Mouse (Mus musculus) small intestine, adult 2 months (tissue): ENCODE measurements around the gene Dph3. TPM values are rescaled to one million over a fixed set of nuclear protein-coding genes. Genes with fewer than 3 reads are reported as not detected.
"Not testable (repeated sequence)": the region's sequence is repeated elsewhere in the genome, so short reads cannot be mapped to it uniquely, and the experiment has no call there.

Experiments used
- H3K27ac ChIP-seq: fragments of 200-500 bp; 2 replicates; pipeline ENCODE4 v1.5.1; 2012; ENCODE audit warnings: low read depth, low read length, control low read depth, inconsistent platforms; ENCODE audit not compliant: insufficient read depth
- H3K27me3 ChIP-seq: fragments of 200-500 bp; 2 replicates; pipeline ENCODE4 v1.6.1; 2012; ENCODE audit warnings: mild to moderate bottlenecking, moderate library complexity, low read length, inconsistent platforms; ENCODE audit not compliant: control insufficient read depth, insufficient read depth
- H3K36me3 ChIP-seq: fragments of 200-500 bp; 2 replicates; pipeline ENCODE4 v1.6.1; 2012; ENCODE audit warnings: mild to moderate bottlenecking, low read length, control low read depth, inconsistent platforms; ENCODE audit not compliant: control insufficient read depth, insufficient read depth
- H3K4me1 ChIP-seq: fragments of 200-500 bp; 2 replicates; pipeline ENCODE4 v1.6.1; 2012; ENCODE audit warnings: low read length, inconsistent platforms, mixed read lengths; ENCODE audit not compliant: control insufficient read depth, insufficient read depth, insufficient read length
- H3K4me3 ChIP-seq: fragments of 200-500 bp; 2 replicates; pipeline ENCODE4 v1.5.1; 2012; ENCODE audit warnings: low read depth, mild to moderate bottlenecking, control low read depth, inconsistent platforms, low read length, moderate library complexity
- CTCF ChIP-seq: fragments of 200-500 bp; IDR thresholded peaks from 2 replicates; pipeline ENCODE4 v1.5.1; 2012; ENCODE audit warnings: low read depth, mild to moderate bottlenecking, control low read depth, inconsistent platforms, low read length, moderate library complexity, mixed read lengths; ENCODE audit not compliant: insufficient replicate concordance, insufficient read length; ENCODE audit errors: extremely low read depth
- POLR2A ChIP-seq: fragments of 200-500 bp; IDR thresholded peaks from 2 replicates; pipeline ENCODE4 v1.6.1; 2012; ENCODE audit warnings: low read depth, mild to moderate bottlenecking, control low read depth, inconsistent platforms, low read length, moderate library complexity
- WGBS: fragments of 180-500 bp; shearing (Covaris S2); methylation state at CpG from one replicate; pipeline ENCODE4 v1.1.7; 2018; 5-methylcytosine and 5-hydroxymethylcytosine counted together
- polyA plus RNA-seq: library from polyadenylated mRNA; depleted of rRNA; stranded (reverse); fragments of >200 nt; gene quantifications from 2 replicates; pipeline ENCODE4 v1.2.3, GENCODE M21; 2012

The Dph3 gene
- polyA plus RNA-seq, 1 experiment = 7.7 TPM

- WGBS = 75% methylated on average over 11 of the region's 11 CpGs
- Histone ChIP-seq H3K36me3 (no peaks in the 10 kb centered on the region), H3K27ac (no peak overlapping the region), H3K27me3 (no peaks in the 10 kb centered on the region), H3K4me3 (no peak overlapping the region), H3K4me1 (no peaks in the 10 kb centered on the region)
- no peak for TF ChIP-seq POLR2A
These were observed 35.7 kb upstream of the Dph3 start for GRCm38 (mm10) chr14:32120940-32121919.

- WGBS = 86% methylated on average over 10 of the region's 10 CpGs
- not testable (repeated sequence) for H3K27me3 ChIP-seq, H3K36me3 ChIP-seq, H3K4me1 ChIP-seq, H3K4me3 ChIP-seq, H3K27ac ChIP-seq
These were observed 26.6 kb upstream of the Dph3 start for GRCm38 (mm10) chr14:32112124-32112523.

- Histone ChIP-seq H3K27ac (no peak overlapping the region), H3K36me3 (peaks cover 14% of the 10 kb centered on the region), H3K27me3 (no peaks in the 10 kb centered on the region), H3K4me1 (no peaks in the 10 kb centered on the region), H3K4me3 (no peak overlapping the region)
- 78% methylated on average over 4 of the region's 4 CpGs for WGBS
- no peak for TF ChIP-seq POLR2A
- TF ChIP-seq CTCF = no peak
These were observed 21.4 kb upstream of the Dph3 start for GRCm38 (mm10) chr14:32106911-32107310.

GRCm38 (mm10) chr14:32105663-32106062 is 20.1 kb upstream of the Dph3 start:
- H3K4me3 ChIP-seq = no peak overlapping the region
- H3K4me1 ChIP-seq = no peaks in the 10 kb centered on the region
- H3K27ac ChIP-seq = no peak overlapping the region
- no peaks in the 10 kb centered on the region for H3K27me3 ChIP-seq
- H3K36me3 ChIP-seq = peaks cover 17% of the 10 kb centered on the region
- WGBS = 45% methylated on average over 7 of the region's 7 CpGs
- TF ChIP-seq POLR2A (no peak), CTCF (no peak)

GRCm38 (mm10) chr14:32103556-32103955 is 18.0 kb upstream of the Dph3 start:
- H3K27ac ChIP-seq = no peak overlapping the region
- no peak for TF ChIP-seq CTCF
- no peak for TF ChIP-seq POLR2A
- 88% methylated on average over 4 of the region's 4 CpGs for WGBS
- peaks cover 33% of the 10 kb centered on the region for H3K36me3 ChIP-seq
- H3K4me1 ChIP-seq = no peaks in the 10 kb centered on the region
- H3K27me3 ChIP-seq = no peaks in the 10 kb centered on the region
- no peak overlapping the region for H3K4me3 ChIP-seq

GRCm38 (mm10) chr14:32098951-32099350 is 13.4 kb upstream of the Dph3 start:
- no peak overlapping the region for H3K27ac ChIP-seq
- 95% methylated on average over 3 of the region's 3 CpGs for WGBS
- TF ChIP-seq POLR2A (no peak), CTCF (no peak)
- H3K27me3 ChIP-seq = no peaks in the 10 kb centered on the region
- H3K4me3 ChIP-seq = no peak overlapping the region
- H3K36me3 ChIP-seq = peaks cover 57% of the 10 kb centered on the region
- no peaks in the 10 kb centered on the region for H3K4me1 ChIP-seq

- Histone ChIP-seq H3K36me3 (peaks cover 56% of the 10 kb centered on the region), H3K4me3 (no peak overlapping the region), H3K4me1 (no peaks in the 10 kb centered on the region), H3K27ac (no peak overlapping the region), H3K27me3 (no peaks in the 10 kb centered on the region)
- TF ChIP-seq POLR2A (no peak), CTCF (no peak)
- WGBS = 88% methylated on average over 7 of the region's 7 CpGs
These were observed 12.2 kb upstream of the Dph3 start for GRCm38 (mm10) chr14:32097691-32098090.
